Mouse (Mus musculus) cerebellum, adult 9-11 months (tissue): Measurements from ENCODE around the gene Tnfrsf14.
A peak's percentile ranks its signal among the peaks of the same experiment; 100 is the strongest.

Experiments used
- DNase-seq: peaks from one replicate; pipeline ENCODE4 v3.0.0; 2022

Gene Tnfrsf14

DNA sequence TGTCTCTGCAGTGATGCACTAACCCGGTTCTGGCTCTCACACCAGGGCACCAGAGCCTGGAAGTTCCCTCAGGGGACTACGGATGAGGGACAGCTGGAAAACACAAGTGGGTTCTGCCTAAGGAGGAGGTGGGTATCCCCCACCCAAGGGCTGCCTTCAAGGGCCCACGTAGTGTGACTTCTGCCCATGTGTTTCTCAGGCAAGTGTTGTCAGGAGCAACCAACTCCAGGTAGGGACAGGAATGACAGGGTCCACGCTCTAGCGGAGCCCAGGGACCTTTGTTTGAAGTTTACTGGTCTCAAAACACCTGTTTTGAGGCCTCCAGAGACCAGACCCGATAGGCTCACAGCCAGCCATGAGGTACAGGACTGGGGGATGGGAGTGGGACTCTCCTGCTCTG, 55.2 kb downstream of the Tnfrsf14 start:
- DNase-seq: peak; percentile 13
